Mouse (Mus musculus) ES-E14 (cell line): ENCODE measurements at regions not wholly inside any gene's neighbourhood (a gene's known extent, or its start where the extent isn't known, plus 50 kb on each side); places are given as distances from the start of the nearest gene placed in this dataset.
A peak's percentile ranks its signal among the peaks of the same experiment; 100 is the strongest.

Experiments used
- DNase-seq: peaks from one replicate; pipeline ENCODE4 v3.0.0-alpha.2; 2013; ENCODE audit warnings: low read depth, low spot score
- H3K27ac ChIP-seq: 2 replicates; pipeline ENCODE4 v1.5.1; 2012; ENCODE audit warnings: low read depth, mild to moderate bottlenecking, low read length, moderate library complexity, mixed read lengths; ENCODE audit not compliant: poor library complexity, insufficient read depth, severe bottlenecking
- H3K36me3 ChIP-seq: 2 replicates; pipeline ENCODE4 v1.6.1; 2012; ENCODE audit warnings: mild to moderate bottlenecking, low read length, moderate library complexity, mixed read lengths; ENCODE audit not compliant: control insufficient read depth, poor library complexity, insufficient read depth, severe bottlenecking
- H3K4me1 ChIP-seq, 2 experiments: fragments of 150-350 bp in 1 of 2; sonication (generic) in 1 of 2; 2 replicates each; pipeline ENCODE4 v1.6.1; 2012; ENCODE audit warnings: low read length in 2 of 2, mild to moderate bottlenecking in 1 of 2, mixed read lengths in 1 of 2; ENCODE audit not compliant: control insufficient read depth in 2 of 2, insufficient read depth in 2 of 2, poor library complexity in 1 of 2
- H3K4me3 ChIP-seq, 2 experiments: fragments of 150-350 bp in 1 of 2; sonication (generic) in 1 of 2; 2 replicates each; pipeline ENCODE4 v1.5.1; 2012; ENCODE audit warnings: low read length in 2 of 2, low read depth in 1 of 2, mild to moderate bottlenecking in 1 of 2, mixed read lengths in 1 of 2; ENCODE audit not compliant: insufficient read depth in 1 of 2, poor library complexity in 1 of 2, severe bottlenecking in 1 of 2
- H3K9ac ChIP-seq: 2 replicates; pipeline ENCODE4 v1.6.1; 2012; ENCODE audit warnings: low read depth, mild to moderate bottlenecking, low read length, mixed read lengths; ENCODE audit not compliant: poor library complexity, insufficient read depth, severe bottlenecking
- H3K9me3 ChIP-seq: fragments of 150-350 bp; sonication (generic); 2 replicates; pipeline ENCODE4 v1.6.1; 2012; ENCODE audit warnings: low read depth, mild to moderate bottlenecking, low read length; ENCODE audit not compliant: control insufficient read depth, insufficient read depth
- CHD2 ChIP-seq: IDR thresholded peaks from 2 replicates; pipeline ENCODE4 v1.6.1; 2014; ENCODE audit warnings: mild to moderate bottlenecking, low read depth, low read length, inconsistent platforms
- HCFC1 ChIP-seq: IDR thresholded peaks from 2 replicates; pipeline ENCODE4 v1.6.1; 2012; ENCODE audit warnings: low read length, inconsistent platforms, borderline replicate concordance; ENCODE audit not compliant: insufficient read depth
- MAFK ChIP-seq: IDR thresholded peaks from 2 replicates; pipeline ENCODE4 v1.6.1; 2014; ENCODE audit warnings: mild to moderate bottlenecking, low read depth, low read length, inconsistent platforms; ENCODE audit not compliant: insufficient read depth
- ZC3H11A ChIP-seq: IDR thresholded peaks from 2 replicates; pipeline ENCODE4 v1.6.1; 2012; ENCODE audit warnings: low read depth, mild to moderate bottlenecking, inconsistent platforms, low read length, borderline replicate concordance
- ZNF384 ChIP-seq: IDR thresholded peaks from 2 replicates; pipeline ENCODE4 v1.6.1; 2012; ENCODE audit warnings: low read depth, low read length, inconsistent platforms
- in situ Hi-C, 2 experiments: fragments of 600-800 bp; cut with MboI; formaldehyde crosslinking; loops; one replicate each; pipeline ENCODE4 v1.15.1; 2025; ENCODE audit warnings: low sequenced_read_pairs in 2 of 2, inconsistent platforms in 1 of 2; ENCODE audit not compliant: unreplicated experiment in 2 of 2

DNA sequence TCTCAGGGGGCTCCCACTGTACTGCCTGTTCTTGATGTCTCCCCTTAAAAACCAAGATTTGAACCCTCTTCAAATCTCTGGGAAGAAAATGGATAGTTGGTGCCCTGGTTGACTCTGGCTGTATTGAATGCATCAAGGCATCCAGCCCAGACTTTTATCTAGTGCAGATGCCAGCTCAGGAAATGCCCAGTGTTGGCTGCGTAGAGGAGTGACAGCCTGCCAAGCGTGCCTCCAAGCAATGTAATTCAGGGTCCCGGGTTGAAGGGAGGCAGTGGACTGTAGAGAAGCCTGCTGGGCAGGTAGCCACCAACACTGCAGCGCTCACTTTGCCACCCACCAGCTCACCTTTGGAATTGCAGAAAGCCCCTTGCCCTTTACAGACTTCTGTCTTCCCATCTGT lies 146.4 kb downstream of the Opa1 start:
- TF ChIP-seq ZC3H11A (no peak), CHD2 (no peak), MAFK (no peak), HCFC1 (no peak), ZNF384 (no peak)
- no peak for DNase-seq
- H3K4me1 ChIP-seq, result peaks cover 0 to 6% of the 10 kb centered on the region in 2 experiments; a peak in 1 of 4 replicates
- H3K27ac ChIP-seq, result no peak overlapping the region
- H3K9me3 ChIP-seq, result no peaks in the 10 kb centered on the region
- in situ Hi-C loops, result loop anchor here in 1 of 2 experiments (10.0 kb wide), 1 partner anchor 489 kb away; no protein-coding TSS in a partner anchor
- no peak overlapping the region for H3K4me3 ChIP-seq
- H3K9ac ChIP-seq, result no peak overlapping the region
- H3K36me3 ChIP-seq, result no peaks in the 10 kb centered on the region

DNA sequence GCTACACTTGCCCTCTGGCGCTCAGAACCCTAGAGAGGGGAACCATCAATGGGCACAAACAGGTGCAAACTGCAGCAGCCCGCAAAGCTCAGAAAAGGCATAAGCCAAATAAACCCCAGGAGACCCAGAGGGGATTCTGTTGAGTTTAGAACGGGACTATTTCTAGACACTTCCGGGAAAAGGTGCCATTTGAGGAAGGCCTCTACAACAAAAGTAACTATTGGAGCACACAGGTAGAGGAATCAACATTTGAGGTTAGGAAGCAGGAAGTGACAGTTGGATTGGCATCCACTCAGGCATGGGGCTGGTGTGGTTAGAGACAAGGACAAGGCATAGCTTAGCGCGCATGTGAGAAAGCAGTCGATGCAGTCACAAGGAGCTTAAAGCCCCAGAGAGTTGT lies 148.3 kb downstream of the Opa1 start:
- in situ Hi-C loops, result loop anchor here in 1 of 2 experiments (10.0 kb wide), 1 partner anchor 487 kb away; no protein-coding TSS in a partner anchor
- H3K4me1 ChIP-seq, result peaks cover 0 to 6% of the 10 kb centered on the region in 2 experiments; a peak in 1 of 4 replicates

DNA sequence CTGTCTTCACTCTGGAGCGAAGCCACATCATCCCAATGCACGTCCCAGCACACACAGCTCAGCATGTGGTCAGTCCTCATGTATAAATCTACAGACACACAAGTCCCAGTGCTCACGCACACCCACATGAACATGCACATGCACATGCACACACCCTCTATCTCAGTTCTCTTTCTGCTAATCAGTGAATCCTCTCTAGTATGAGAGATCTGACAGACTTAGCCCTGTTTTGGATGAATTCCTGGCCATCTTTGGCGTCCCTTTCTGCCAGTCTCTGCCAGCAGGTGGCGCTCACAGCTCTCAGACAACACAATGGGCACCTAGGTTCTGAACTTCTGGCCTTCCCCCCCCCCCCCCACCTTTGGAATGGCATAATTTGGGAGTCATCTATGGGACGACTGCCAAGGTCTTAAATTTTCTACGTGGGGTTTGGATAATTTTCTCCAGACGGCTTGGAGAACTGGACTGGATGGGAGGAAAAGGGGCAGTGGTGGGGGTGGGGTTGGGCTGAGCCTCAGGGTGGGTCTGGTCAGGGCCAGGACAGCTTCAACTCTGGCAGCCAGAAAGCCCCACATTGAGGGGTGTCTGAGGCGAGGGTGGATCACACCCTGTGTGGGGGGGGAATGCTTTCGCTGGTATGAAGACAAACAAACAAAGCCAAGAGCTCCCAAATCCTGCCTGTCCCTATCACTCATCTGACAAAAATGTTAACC lies 149.8 kb downstream of the Opa1 start:
- no peak overlapping the region for H3K4me3 ChIP-seq

More for the DNA sequence above, 148.3 kb downstream of the Opa1 start:
- no peak for TF ChIP-seq ZNF384
- DNase-seq, result no peak
- no peak overlapping the region for H3K4me3 ChIP-seq
- no peaks in the 10 kb centered on the region for H3K9me3 ChIP-seq
- no peak overlapping the region for H3K27ac ChIP-seq
- no peak overlapping the region for H3K9ac ChIP-seq
- no peaks in the 10 kb centered on the region for H3K36me3 ChIP-seq

DNA sequence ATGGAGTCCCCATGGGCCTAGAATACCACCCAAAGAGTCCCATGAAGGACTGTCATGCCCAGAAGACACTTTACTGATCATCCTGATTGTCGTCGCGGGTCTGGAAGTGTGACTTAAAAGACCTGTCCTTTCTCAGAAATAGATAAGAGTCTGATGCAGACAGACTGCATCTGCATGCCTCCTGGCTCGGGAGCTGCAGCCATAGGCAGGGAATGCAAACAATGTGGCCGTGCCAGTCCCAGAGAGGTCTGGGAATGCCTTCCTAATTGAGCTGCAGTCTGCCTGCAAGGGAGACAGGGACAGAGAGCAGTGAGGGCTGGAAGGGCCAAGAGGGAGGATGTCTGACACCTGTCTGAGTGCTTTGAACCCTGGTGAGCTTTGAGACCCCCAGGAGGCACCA lies 150.9 kb downstream of the Opa1 start:
- Histone ChIP-seq H3K4me3 (no peak overlapping the region), H3K27ac (no peak overlapping the region), H3K4me1 (peaks cover 0 to 5% of the 10 kb centered on the region in 2 experiments; a peak in 1 of 4 replicates), H3K36me3 (no peaks in the 10 kb centered on the region), H3K9me3 (no peaks in the 10 kb centered on the region), H3K9ac (no peak overlapping the region)
- no peak for DNase-seq
- in situ Hi-C loops, result no loop called here
- TF ChIP-seq HCFC1, result no peak
- no peak for TF ChIP-seq ZC3H11A
- no peak for TF ChIP-seq ZNF384
- TF ChIP-seq MAFK, result no peak
- TF ChIP-seq CHD2, result no peak

More for the DNA sequence above, 149.8 kb downstream of the Opa1 start:
- Histone ChIP-seq H3K36me3 (no peaks in the 10 kb centered on the region), H3K4me1 (no peaks in the 10 kb centered on the region), H3K9me3 (no peaks in the 10 kb centered on the region), H3K27ac (no peak overlapping the region), H3K9ac (no peak overlapping the region)
- peak; percentile 63 for DNase-seq
- TF ChIP-seq ZNF384 (no peak), ZC3H11A (peak; percentile 66; the same call in 1 of the 2 replicates)
- in situ Hi-C loops, result loop anchor here in 1 of 2 experiments (10.0 kb wide), 1 partner anchor 486 kb away; no protein-coding TSS in a partner anchor

DNA sequence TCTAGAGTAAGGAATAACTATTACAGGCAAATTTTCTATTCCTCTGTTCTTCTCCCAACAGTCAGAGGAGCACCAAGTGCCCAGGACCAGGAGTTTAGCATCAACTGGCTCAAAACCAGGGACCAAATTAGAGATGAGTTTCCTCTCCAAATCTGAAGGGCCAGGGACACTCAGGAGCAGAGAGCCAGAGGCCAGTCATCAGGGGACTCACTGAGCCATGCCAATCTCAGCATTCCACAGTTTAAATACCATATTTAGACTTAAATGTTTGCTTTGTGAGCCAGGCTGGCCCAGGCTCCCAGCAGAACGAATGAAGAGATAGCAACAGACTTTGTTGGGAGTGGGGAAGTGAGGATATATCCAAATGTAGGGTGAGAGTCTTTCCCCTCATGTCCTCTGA lies 153.8 kb downstream of the Opa1 start:
- Histone ChIP-seq H3K4me3 (no peak overlapping the region), H3K9ac (no peak overlapping the region), H3K27ac (no peak overlapping the region), H3K36me3 (no peaks in the 10 kb centered on the region), H3K4me1 (peaks cover 0 to 11% of the 10 kb centered on the region in 2 experiments; a peak in 2 of 4 replicates), H3K9me3 (no peaks in the 10 kb centered on the region)
- no peak for TF ChIP-seq HCFC1
- no peak for TF ChIP-seq MAFK
- TF ChIP-seq CHD2, result no peak
- no peak for TF ChIP-seq ZNF384
- no peak for TF ChIP-seq ZC3H11A
- DNase-seq, result no peak
- in situ Hi-C loops, result no loop called here
